Mouse (Mus musculus): ENCODE data around the gene Tifa.

DNA sequence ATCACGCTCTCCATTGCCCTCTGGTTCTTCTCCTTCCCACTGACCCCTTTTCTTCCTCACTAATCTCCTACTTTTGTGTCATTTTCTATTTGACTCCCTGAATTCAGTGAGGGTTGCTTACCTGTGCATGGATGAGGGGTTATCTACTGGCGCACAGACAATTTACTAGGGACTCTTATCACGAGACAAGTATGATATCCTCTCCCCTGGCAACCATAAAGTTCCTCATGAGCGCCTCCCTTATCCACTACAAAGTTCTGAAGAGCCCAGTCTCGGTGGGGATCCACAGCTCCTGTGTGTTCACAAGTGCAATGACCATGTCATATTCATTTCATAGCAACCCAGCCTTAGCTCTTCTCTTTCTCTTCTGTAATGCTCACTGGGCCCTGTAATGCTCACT is 60.3 kb downstream of the Tifa start:
- TF ChIP-seq HCFC1 (IDR thresholded peaks at IDR 0.05; ENCODE audit: borderline replicate concordance, insufficient read depth, low read length) (no peak), ZNF384 (IDR thresholded peaks at IDR 0.05; ENCODE audit: low read depth, low read length) (no peak)

All from ES-E14 (cell line).